Mouse (Mus musculus) frontal cortex, postnatal 25 days (tissue): Measurements from ENCODE around the gene Nup188.

Experiments used
- DNase-seq, 2 experiments: peaks; one replicate each; pipeline ENCODE4 v3.0.0; 2022; ENCODE audit warnings: low spot score in 2 of 2

Nup188 gene

DNA sequence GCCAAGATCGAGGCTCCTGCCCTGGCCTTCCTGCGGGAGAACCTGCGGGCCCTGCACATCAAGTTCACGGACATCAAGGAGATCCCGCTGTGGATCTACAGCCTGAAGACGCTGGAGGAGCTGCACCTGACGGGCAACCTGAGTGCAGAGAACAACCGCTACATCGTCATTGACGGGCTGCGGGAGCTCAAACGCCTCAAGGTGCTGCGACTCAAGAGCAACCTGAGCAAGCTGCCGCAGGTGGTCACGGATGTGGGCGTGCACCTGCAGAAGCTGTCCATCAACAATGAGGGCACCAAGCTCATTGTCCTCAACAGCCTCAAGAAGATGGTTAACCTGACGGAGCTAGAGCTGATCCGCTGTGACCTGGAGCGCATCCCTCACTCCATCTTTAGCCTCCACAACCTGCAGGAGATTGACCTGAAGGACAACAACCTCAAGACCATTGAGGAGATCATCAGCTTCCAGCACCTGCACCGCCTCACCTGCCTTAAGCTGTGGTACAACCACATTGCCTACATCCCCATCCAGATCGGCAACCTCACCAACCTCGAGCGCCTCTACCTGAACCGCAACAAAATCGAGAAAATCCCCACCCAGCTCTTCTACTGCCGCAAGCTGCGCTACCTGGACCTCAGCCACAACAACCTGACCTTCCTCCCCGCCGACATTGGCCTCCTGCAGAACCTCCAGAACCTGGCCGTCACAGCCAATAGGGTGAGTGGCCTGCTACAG, 29.4 kb upstream of the Nup188 start:
- no peak for DNase-seq

DNA sequence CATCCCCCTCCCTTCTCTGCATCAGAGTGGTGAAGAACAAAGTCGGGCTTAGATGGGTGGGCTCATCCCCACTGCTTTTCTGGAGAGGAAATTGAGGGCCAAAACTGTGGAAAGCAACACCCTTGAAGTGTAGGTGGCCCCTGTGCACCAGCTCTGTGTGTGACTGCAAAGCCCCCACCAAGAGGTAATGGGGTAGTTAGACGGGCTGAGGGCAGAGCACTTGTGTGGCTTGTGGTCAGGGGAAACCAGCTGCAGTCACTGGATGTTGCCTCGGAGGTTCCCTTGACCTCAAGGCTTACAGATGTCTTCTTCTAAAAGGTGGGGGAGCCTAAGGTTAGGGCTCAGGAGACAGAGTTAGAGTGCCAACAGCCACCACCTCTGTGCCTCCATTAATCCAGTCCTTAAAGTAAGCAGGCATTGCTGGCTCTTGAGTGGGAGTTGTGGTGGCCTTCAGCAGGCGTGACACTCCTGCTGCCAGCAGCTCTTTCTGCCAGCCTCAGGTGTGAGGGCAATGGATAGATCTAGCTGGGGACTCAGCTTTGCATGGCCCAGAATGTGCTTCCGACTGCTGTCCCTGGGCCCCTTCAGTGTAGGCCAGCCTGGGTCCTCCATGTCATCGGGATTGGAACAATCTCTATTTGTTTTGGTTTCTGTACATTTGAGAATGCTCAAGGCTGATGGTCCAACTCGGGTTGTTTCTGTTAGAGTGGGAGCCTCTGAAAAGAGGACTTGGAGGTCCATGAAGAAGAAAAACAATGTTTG, 28.3 kb upstream of the Nup188 start:
- no peak for DNase-seq

- no peak for DNase-seq
Observed at GRCm38 (mm10) chr2:30258600-30258999, 27.6 kb upstream of the Nup188 start.

GRCm38 (mm10) chr2:30259131-30260064, 26.8 kb upstream of the Nup188 start:
- DNase-seq = no peak

DNA sequence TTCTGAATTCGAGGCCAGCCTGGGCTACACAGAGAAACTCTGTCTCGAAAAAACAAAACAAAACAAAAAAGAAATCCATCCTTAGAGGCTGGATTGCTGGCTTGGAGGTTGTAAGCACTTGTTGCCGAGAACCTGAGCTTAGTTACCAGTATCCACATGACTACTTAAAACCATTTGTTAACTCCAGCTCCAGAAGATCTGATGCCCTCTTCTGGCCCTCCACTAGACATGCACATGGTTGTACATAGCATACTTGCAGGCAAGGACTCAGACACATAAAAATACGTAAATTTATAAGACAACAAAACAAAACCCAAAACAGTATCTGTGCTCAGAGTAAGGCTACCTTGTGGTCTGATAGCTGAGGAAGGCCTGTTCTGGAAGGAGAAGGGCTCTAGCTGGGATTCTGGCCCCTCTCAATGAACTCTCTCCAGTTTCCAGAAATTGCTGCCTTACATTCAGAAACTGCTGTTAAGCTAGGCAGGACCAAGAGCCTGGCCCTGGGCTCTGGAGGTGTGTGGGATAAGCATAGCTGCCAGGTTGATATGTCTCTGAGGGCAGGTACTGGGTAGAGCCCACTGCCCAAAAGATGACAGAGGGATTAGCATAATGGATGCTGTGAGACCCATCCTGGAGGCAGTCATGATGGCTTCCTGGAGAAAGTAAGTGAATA, 25.0 kb upstream of the Nup188 start:
- no peak for DNase-seq

DNA sequence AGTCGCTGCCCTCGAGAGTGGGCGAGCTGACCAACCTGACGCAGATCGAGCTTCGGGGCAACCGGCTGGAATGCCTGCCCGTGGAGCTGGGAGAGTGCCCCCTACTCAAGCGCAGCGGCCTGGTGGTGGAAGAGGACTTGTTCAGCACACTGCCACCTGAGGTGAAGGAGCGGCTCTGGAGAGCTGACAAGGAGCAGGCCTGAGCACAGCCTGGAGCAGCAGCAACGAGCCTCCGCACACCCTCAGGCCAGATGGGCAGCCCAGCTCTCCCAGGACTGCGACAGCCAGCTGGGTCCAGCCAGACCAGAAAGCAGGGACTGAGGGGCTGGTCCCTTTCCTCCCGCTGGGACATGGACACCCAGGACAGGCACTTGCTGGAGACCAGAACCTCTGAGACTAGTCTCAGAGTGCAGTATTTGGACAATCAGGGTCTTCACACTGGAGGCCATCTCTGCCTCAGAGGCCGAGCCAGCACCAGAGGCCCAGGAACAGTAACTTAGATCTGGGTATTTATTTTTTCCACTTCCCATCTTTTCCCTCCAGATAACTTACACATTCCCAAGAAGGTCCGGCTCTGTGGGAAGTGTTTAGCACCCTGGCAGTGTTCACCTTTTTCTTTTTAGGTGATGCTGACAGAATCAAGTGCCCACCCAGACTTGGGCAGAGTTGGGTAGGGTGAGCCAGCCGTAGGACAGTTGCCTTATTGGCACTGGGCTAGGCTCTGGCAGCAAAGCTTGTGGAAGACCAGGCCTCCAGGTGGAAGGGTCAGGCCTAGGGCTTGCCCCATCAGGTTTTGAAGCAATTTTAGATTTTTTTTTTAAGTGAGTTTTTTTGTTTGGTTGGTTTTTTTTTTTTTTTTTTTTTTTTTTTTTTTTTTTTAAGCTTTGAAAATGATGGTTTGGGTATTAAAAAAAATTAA, 24.0 kb upstream of the Nup188 start:
- no peak for DNase-seq

GRCm38 (mm10) chr2:30262840-30263441, 23.3 kb upstream of the Nup188 start:
- DNase-seq = peak in 1 of 2 experiments; percentile 41

DNA sequence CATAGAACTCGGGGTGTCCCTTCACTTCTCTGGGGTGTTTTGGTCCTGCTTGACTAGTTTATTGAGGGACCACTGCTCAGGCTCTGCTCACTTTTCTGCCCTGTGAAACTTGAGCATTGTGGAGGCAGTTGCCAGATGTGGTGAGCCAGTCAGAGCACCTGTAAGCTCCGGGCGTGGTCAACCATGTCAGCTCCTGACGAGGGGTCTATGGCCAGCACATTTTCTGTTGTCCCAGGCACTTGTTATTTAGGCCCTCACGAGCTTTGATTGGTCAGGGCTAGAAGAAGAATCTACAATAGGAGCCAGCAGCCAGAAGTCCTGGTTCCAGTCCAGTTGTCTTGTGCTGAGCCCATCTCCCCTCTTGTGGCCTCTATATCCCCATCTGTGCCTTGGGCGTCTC, 22.4 kb upstream of the Nup188 start:
- DNase-seq = no peak

DNA sequence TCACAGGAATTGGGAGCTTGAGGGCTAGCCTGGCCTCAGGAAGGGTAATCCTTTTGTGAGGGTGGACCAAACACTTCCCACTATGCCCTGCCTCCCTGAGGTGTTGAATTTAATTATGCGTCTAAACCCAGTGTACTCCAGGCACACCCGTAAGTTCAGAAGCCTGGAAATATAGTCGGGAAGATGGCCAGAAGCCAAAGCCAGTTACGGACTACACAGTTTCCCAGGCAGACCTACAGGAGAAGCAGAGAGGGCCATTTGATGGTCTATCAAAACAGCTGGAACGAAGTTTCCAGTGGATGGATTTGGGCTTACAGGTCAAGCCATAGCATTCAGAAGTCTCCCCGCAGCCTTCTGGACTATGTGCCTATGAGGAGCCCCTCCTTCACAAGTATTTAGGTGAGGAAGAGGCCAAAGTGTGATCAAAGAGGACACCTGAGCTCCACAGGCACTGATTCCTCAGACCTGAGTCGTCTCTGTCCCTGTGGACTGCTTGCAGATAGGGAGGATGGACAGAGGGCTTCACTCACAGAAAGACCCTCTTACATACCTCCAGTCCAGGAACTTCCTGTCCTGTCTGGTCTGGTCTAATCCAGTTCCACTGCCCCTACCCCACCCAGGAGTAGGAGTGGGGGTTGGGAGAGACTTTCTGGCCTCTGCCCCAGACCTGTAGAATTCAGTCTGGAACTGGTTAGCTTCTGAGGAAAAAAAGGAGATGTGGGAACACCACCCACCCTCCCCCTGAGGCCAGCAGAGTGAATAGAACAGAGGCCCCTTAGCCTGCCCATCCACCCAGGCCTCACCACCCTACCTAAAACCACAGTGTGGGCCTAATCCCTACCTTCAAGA, 21.3 kb upstream of the Nup188 start:
- no peak for DNase-seq

DNA sequence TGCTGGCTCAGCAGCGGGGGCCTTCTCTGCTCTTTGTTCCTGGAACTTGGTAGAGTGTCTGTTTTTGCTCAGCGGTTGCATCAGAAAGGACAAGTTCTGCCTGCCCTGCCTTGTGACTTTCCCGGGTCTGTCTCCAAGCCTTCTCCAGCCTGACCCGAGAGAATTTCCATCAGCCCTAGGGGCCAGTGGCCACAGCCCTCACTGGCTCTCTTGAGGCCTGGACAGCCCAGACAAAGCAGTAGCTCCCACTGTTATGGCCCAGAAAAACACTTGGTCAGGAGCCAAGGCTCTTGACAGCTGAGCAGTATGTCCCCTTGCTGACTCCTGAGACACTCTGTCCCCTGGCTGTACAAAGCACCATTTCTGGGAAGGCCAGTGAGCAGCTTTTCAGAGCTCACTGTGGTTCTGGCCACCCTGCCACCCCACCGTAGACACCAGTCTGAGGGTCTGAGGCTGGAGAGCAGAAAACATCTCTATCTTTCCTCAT, 20.4 kb upstream of the Nup188 start, which contains the start of gene Phyhd1:
Phyhd1 (plus strand) TSS at position 437 of the 487 bp plus-strand sequence.
- peak in 1 of 2 experiments; percentile 43 for DNase-seq

DNA sequence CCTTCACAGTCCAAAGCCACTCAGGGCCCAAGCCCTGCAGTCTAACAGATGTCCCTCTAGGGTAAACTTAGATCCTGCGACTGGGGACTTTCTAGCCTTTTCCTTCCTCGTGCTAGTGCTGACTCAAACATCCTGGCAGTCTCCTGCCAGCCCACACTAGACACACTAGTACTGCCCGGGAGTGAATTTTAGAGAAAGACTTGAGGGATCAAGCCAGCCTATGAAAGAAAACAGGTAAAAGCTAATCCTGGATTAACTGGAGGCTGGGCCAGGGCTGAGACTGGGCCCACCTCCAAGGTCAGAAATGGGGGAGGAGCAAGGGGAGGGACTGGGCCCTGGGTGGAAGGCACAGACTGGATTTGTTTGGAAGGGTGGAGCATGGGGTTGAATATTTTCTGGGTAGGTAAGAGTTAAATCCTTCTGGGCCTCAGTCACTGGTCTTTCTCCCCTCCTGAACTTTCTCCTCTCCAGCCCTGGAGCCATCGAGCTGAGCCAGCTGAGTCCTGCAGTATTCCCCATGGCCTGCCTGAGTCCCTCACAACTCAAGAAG, 19.7 kb upstream of the Nup188 start:
- no peak for DNase-seq

- no peak for DNase-seq
Observed at GRCm38 (mm10) chr2:30267466-30267865, 18.7 kb upstream of the Nup188 start.

- DNase-seq = no peak
Observed at GRCm38 (mm10) chr2:30268371-30268770, 17.8 kb upstream of the Nup188 start.

GRCm38 (mm10) chr2:30269241-30269990, 16.8 kb upstream of the Nup188 start:
- DNase-seq = no peak

DNA sequence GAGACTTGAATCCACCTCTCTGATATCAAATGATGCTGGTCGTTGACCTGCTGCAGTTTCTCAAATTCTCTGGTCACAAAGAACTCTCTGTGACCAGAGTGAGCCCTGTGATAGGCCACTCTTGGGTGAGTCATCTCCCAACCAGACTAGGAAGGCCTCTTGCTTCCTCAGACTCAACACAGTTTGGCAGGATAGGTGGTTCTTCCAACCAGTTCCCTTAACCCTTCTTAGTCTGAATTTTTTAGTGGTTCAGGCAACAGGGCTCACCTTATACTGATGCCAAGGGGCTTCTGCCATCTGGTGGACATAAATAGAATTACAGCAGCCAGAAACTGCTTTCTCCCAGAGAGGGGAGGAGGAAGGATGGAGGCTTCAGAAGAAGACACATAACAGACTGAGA, 16.1 kb upstream of the Nup188 start:
- DNase-seq = peak in 1 of 2 experiments; percentile 49

DNA sequence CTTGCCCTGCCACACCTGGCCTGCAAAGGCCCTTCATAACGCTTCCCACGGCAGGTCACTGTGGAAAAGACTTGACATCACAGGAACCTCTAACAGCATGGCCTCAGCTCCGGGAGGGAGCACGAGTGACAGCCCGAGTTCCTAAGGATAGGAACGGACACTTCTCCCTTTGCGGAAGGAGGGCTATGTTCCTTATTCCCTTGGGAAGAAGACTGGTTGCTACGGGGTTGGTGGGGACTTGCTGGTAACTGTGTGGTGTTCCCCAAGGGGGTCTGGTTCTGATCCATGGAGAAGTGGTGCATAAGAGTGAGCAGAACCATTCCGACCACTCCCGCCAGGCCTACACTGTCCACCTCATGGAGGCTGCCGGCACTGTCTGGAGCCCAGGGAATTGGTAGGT, 5.5 kb upstream of the Nup188 start, which contains the start of gene Gm28038:
Gm28038 (plus strand) TSS at position 301 of the 400 bp plus-strand sequence.
- no peak for DNase-seq

- no peak for DNase-seq
Observed at GRCm38 (mm10) chr2:30281651-30282050, 4.5 kb upstream of the Nup188 start.

GRCm38 (mm10) chr2:30283193-30283592, 3.0 kb upstream of the Nup188 start:
- no peak for DNase-seq
